Mouse (Mus musculus) yolk sac, embryonic 10.5 days (tissue): ENCODE data around the gene Sox5.
A peak's percentile ranks its signal among the peaks of the same experiment; 100 is the strongest.

Experiments
- DNase-seq: peaks from one replicate; pipeline ENCODE4 v3.0.0-alpha.2; 2017; ENCODE audit warnings: low spot score

Gene Sox5

GRCm38 (mm10) chr6:144781431-144782030, at the start of gene Sox5:
Gene Sox5, minus strand, starts transcription at chr6:144781977.
- peak; percentile 65 for DNase-seq

GRCm38 (mm10) chr6:144825018-144825602, 43.3 kb upstream of the Sox5 start:
- DNase-seq = no peak

GRCm38 (mm10) chr6:144824153-144824552, 42.4 kb upstream of the Sox5 start:
- no peak for DNase-seq

GRCm38 (mm10) chr6:144822594-144822993, 40.8 kb upstream of the Sox5 start:
- no peak for DNase-seq

- DNase-seq = no peak
Observed at GRCm38 (mm10) chr6:144821019-144821418, 39.2 kb upstream of the Sox5 start.

- DNase-seq = no peak
Observed at GRCm38 (mm10) chr6:144818016-144818415, 36.2 kb upstream of the Sox5 start.

GRCm38 (mm10) chr6:144817329-144817932, 35.7 kb upstream of the Sox5 start:
- DNase-seq = no peak

GRCm38 (mm10) chr6:144815542-144815941, 33.8 kb upstream of the Sox5 start:
- no peak for DNase-seq

GRCm38 (mm10) chr6:144814931-144815364, 33.2 kb upstream of the Sox5 start:
- no peak for DNase-seq

GRCm38 (mm10) chr6:144804321-144804720, 22.5 kb upstream of the Sox5 start:
- no peak for DNase-seq

- no peak for DNase-seq
Observed at GRCm38 (mm10) chr6:144803063-144803462, 21.3 kb upstream of the Sox5 start.

- no peak for DNase-seq
Observed at GRCm38 (mm10) chr6:144794356-144794755, 12.6 kb upstream of the Sox5 start.

- DNase-seq = no peak
Observed at GRCm38 (mm10) chr6:144792871-144793270, 11.1 kb upstream of the Sox5 start.

GRCm38 (mm10) chr6:144783295-144783694, 1.5 kb upstream of the Sox5 start:
- DNase-seq = peak; percentile 34

- no peak for DNase-seq
Observed at GRCm38 (mm10) chr6:144782866-144783265, 1.1 kb upstream of the Sox5 start.

- peak; percentile 58 for DNase-seq
Observed at GRCm38 (mm10) chr6:144782031-144782857, 467 bp upstream of the Sox5 start.

- DNase-seq = peak; percentile 33
Observed at GRCm38 (mm10) chr6:144780608-144781285, 1.0 kb downstream of the Sox5 start.

- DNase-seq = peak; percentile 21
Observed at GRCm38 (mm10) chr6:144779945-144780607, 1.7 kb downstream of the Sox5 start.

- DNase-seq = no peak
Observed at GRCm38 (mm10) chr6:144777356-144778035, 4.3 kb downstream of the Sox5 start.

GRCm38 (mm10) chr6:144773736-144774135, 8.0 kb downstream of the Sox5 start:
- DNase-seq = no peak

GRCm38 (mm10) chr6:144772985-144773384, 8.8 kb downstream of the Sox5 start:
- no peak for DNase-seq
